Mouse (Mus musculus): ENCODE measurements at regions not wholly inside any gene's neighbourhood (a gene's known extent, or its start where the extent isn't known, plus 50 kb on each side); places are given as distances from the start of the nearest gene placed in this dataset.

DNA sequence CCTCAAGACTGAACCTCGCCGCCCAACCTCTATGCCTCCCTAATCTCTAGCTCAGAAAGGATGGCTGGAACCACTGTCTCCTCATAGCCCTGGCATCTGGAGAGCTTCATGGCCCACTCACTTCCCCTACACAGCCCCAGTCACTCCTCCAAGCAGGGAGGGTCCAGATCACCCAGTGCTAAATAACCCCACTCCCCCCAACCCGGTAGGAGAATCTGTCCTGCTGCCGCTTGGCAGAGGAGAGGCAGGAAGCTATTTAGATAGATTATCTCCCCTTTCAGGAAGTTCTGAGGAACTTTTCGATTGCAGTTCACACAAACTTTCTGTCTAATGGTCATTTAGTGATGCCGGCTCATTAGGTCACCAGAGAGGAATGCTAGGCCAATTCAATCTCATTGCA is 196.9 kb downstream of the Sox9 start:
- TF ChIP-seq CTCF (IDR thresholded peaks at IDR 0.05; ENCODE audit: low read depth, low read length) (no peak), POLR2A (IDR thresholded peaks at IDR 0.05; ENCODE audit: borderline replicate concordance, low read depth, low read length) (no peak)

Measured in bone marrow macrophage, adult 2 months (primary cell).